ENCODE assay signal across 8 mouse cellular contexts in genomic region chr11:36678542-36678941, GRCm38 (mm10).
DNase-seq lines count a peak whose midpoint lies in the region; ATAC-seq and TF ChIP-seq lines count a peak whose summit lies in the region.

No protein-coding gene starts in this region.

- no peak for ATAC-seq in stomach, embryonic 14.5 days (ENCODE audit: insufficient number of reproducible peaks, insufficient read depth, low FRiP score, low read depth)
- no peak for ATAC-seq in stomach, postnatal 0 days (ENCODE audit: low FRiP score, low TSS enrichment)
- no peak for ATAC-seq in limb, embryonic 14.5 days (ENCODE audit: low FRiP score, low read depth)

- H3K4me2 ChIP-seq in stomach, embryonic 14.5 days (replicated peaks; ENCODE audit: low read depth, low read length), result peak overlapping the region; percentile 60; the same call in 1 of the 2 replicates
- no peak overlapping the region; the same call in 1 of the 2 replicates for H3K4me2 ChIP-seq in stomach, postnatal 0 days (replicated peaks; ENCODE audit: low read depth)
- H3K4me2 ChIP-seq in limb, embryonic 14.5 days (replicated peaks; ENCODE audit: low read depth, low read length, severe bottlenecking), result peak overlapping the region; percentile 68; the same call in 1 of the 2 replicates

- no peak for DNase-seq in heart, embryonic 10.5 days (ENCODE audit: low spot score)
- DNase-seq in heart, postnatal 4 days, result no peak
- DNase-seq in stomach, postnatal 0 days (ENCODE audit: low spot score), result no peak
- DNase-seq in limb, embryonic 14.5 days (ENCODE audit: low spot score), result no peak
- DNase-seq in right cerebral cortex, adult 2 months (ENCODE audit: low spot score in 2 of 2), result no peak
- DNase-seq in retina, embryonic 14.5 days (ENCODE audit: low spot score), result no peak
- DNase-seq in left cerebral cortex, adult 8-10 months (ENCODE audit: low spot score in 2 of 2), result no peak

- H3K4me3 ChIP-seq in heart, embryonic 10.5 days, result peak overlapping the region; percentile 63; the same call in 1 of the 2 replicates
- H3K4me3 ChIP-seq in stomach, embryonic 14.5 days (ENCODE audit: low read depth, low read length), result peak overlapping the region; percentile 33; the same call in 1 of the 2 replicates
- H3K4me3 ChIP-seq in stomach, postnatal 0 days (ENCODE audit: low read depth, low read length), result no peak overlapping the region
- H3K4me3 ChIP-seq in limb, embryonic 14.5 days (replicated peaks; ENCODE audit: low read length), result peak overlapping the region; percentile 35; the same call in 1 of the 2 replicates

- H3K36me3 ChIP-seq in heart, embryonic 10.5 days, result no peaks in the 10 kb centered on the region
- no peaks in the 10 kb centered on the region for H3K36me3 ChIP-seq in stomach, embryonic 14.5 days (ENCODE audit: control insufficient read depth, insufficient read depth, low read length)
- H3K36me3 ChIP-seq in stomach, postnatal 0 days (ENCODE audit: control insufficient read depth, insufficient read depth, low read length), result no peaks in the 10 kb centered on the region
- no peaks in the 10 kb centered on the region for H3K36me3 ChIP-seq in limb, embryonic 14.5 days (ENCODE audit: control insufficient read depth, insufficient read depth, low read length)

- TF ChIP-seq CTCF in stomach, postnatal 0 days (IDR thresholded peaks at IDR 0.05; ENCODE audit: low read depth), result no peak

- TF ChIP-seq POLR2A in limb, embryonic 14.5 days (IDR thresholded peaks at IDR 0.05; ENCODE audit: borderline replicate concordance, extremely low read depth, insufficient read depth, insufficient read length), result no peak

- peaks cover 15% of the 10 kb centered on the region; the same call in 1 of the 2 replicates for H3K4me1 ChIP-seq in heart, embryonic 10.5 days
- H3K4me1 ChIP-seq in stomach, embryonic 14.5 days (ENCODE audit: control insufficient read depth, insufficient read depth, low read length), result no peaks in the 10 kb centered on the region
- H3K4me1 ChIP-seq in stomach, postnatal 0 days (replicated peaks; ENCODE audit: control insufficient read depth, insufficient read depth), result no peaks in the 10 kb centered on the region
- H3K4me1 ChIP-seq in limb, embryonic 14.5 days (ENCODE audit: control insufficient read depth, insufficient read depth, low read length), result peaks cover 9% of the 10 kb centered on the region; the same call in 1 of the 2 replicates

- H3K9ac ChIP-seq in stomach, embryonic 14.5 days (replicated peaks; ENCODE audit: low read depth, low read length), result no peak overlapping the region
- no peak overlapping the region for H3K9ac ChIP-seq in stomach, postnatal 0 days (ENCODE audit: low read length)
- no peak overlapping the region for H3K9ac ChIP-seq in limb, embryonic 14.5 days (ENCODE audit: low read depth, low read length, severe bottlenecking)

- 45% methylated on average over 2 of the region's 2 CpGs for WGBS in heart, embryonic 10.5 days
- 36% methylated on average over 2 of the region's 2 CpGs for WGBS in stomach, embryonic 14.5 days
- 43% methylated on average over 2 of the region's 2 CpGs for WGBS in stomach, postnatal 0 days
- WGBS in limb, embryonic 14.5 days, result 49% methylated on average over 2 of the region's 2 CpGs

- H3K27ac ChIP-seq in heart, embryonic 10.5 days, result no peak overlapping the region
- no peak overlapping the region for H3K27ac ChIP-seq in stomach, embryonic 14.5 days (ENCODE audit: low read length)
- H3K27ac ChIP-seq in stomach, postnatal 0 days (replicated peaks), result no peak overlapping the region
- no peak overlapping the region for H3K27ac ChIP-seq in limb, embryonic 14.5 days (replicated peaks; ENCODE audit: low read depth, low read length)

- no peaks in the 10 kb centered on the region for H3K27me3 ChIP-seq in heart, embryonic 10.5 days (ENCODE audit: insufficient read depth, poor library complexity, severe bottlenecking)
- no peaks in the 10 kb centered on the region for H3K27me3 ChIP-seq in stomach, embryonic 14.5 days (ENCODE audit: control insufficient read depth, insufficient read depth, low read length)
- no peaks in the 10 kb centered on the region for H3K27me3 ChIP-seq in stomach, postnatal 0 days (ENCODE audit: control insufficient read depth, insufficient read depth, low read length)
- H3K27me3 ChIP-seq in limb, embryonic 14.5 days (ENCODE audit: control insufficient read depth, insufficient read depth, low read length), result 0 out of 2 replicates have a peak, but pooled peaks cover 3% of the 10 kb centered on the region

- no peak for TF ChIP-seq EP300 in stomach, postnatal 0 days (optimal IDR thresholded peaks at IDR 0.05)

- H3K9me3 ChIP-seq in heart, embryonic 10.5 days, result no peaks in the 10 kb centered on the region
- no peaks in the 10 kb centered on the region for H3K9me3 ChIP-seq in stomach, embryonic 14.5 days (ENCODE audit: control insufficient read depth, low read depth, low read length)
- H3K9me3 ChIP-seq in stomach, postnatal 0 days (ENCODE audit: control insufficient read depth, low read length), result no peaks in the 10 kb centered on the region
- no peaks in the 10 kb centered on the region for H3K9me3 ChIP-seq in limb, embryonic 14.5 days (ENCODE audit: control insufficient read depth, low read length)
